8 mouse cellular contexts compared by ENCODE assay signal in the genomic region with DNA sequence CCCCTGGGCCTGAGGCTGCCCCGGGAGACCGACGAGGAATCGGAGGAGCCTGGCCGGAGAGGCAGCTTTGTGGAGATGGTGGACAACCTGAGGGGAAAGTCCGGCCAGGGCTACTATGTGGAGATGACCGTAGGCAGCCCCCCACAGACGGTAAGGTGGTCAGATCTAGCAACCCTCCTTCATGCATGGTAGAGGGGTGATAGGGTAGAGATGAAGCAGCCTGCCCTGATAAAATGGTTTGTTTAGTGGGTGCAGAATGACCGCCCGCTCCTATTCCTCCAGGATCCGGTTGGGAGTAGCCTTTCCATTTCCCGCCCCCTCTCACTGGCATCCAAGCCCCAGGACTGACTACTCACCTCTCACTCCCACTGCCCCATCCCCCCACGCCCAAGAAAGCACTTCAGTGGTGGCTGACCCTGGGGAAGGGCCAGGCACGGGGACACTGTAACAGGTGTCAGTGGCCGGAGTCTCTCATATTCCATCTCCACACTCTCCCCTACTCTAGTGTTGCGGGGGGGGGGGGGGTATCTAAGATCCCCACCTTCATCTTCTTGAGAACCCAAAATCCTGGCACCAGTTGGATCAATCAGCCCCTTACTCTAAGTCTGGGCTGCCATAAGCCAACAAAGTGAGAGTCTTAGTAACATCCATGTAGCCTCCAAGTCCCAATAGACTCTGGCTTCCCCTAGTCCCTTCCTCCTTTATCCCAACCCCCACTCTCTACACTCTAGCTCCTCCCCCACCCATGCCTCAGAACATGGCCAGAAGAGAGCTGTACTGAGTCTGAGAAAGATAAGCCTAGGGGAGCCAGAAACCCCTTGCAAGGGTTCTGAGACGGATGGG. TPM values are rescaled to one million over a fixed set of nuclear protein-coding genes. Genes with fewer than 3 reads are reported as not detected.
A peak's percentile ranks its signal among the peaks of the same experiment; 100 is the strongest.
DNase-seq lines count a peak whose midpoint lies in the region; ATAC-seq and TF ChIP-seq lines count a peak whose summit lies in the region.

No protein-coding gene starts in this region.

- H3K9me3 ChIP-seq in hindbrain, embryonic 14.5 days (ENCODE audit: control insufficient read depth, low read length): no peaks in the 10 kb centered on the region
- no peaks in the 10 kb centered on the region for H3K9me3 ChIP-seq in liver, embryonic 16.5 days (replicated peaks; ENCODE audit: control insufficient read depth, low read length)
- H3K9me3 ChIP-seq in neural tube, embryonic 15.5 days (replicated peaks): no peaks in the 10 kb centered on the region

- peak overlapping the region; percentile 88 for H3K4me3 ChIP-seq in liver, adult 2 months (ENCODE audit: insufficient read depth, low read depth, low read length)
- peak overlapping the region; percentile 84 for H3K4me3 ChIP-seq in embryonic fibroblast, embryonic 13.5 days (ENCODE audit: insufficient read depth, low read length)
- peak overlapping the region; percentile 69 for H3K4me3 ChIP-seq in hindbrain, embryonic 14.5 days (replicated peaks; ENCODE audit: low read length)
- H3K4me3 ChIP-seq in liver, embryonic 16.5 days (ENCODE audit: low read depth, low read length): peak overlapping the region; percentile 67
- H3K4me3 ChIP-seq in neural tube, embryonic 15.5 days (replicated peaks): peak overlapping the region; percentile 93

- H3K27ac ChIP-seq in liver, adult 2 months (replicated peaks; ENCODE audit: insufficient read depth, low read depth, low read length): peak overlapping the region; percentile 18; the same call in 1 of the 2 replicates
- no peak overlapping the region for H3K27ac ChIP-seq in embryonic fibroblast, embryonic 13.5 days (ENCODE audit: insufficient read depth, low read length)
- 0 out of 2 replicates have a peak overlapping the region, but pooled peaks have one; percentile 83 for H3K27ac ChIP-seq in hindbrain, embryonic 14.5 days
- no peak overlapping the region for H3K27ac ChIP-seq in liver, embryonic 16.5 days (ENCODE audit: low read length)
- H3K27ac ChIP-seq in neural tube, embryonic 15.5 days (replicated peaks): peak overlapping the region; percentile 82

- DNase-seq in liver, adult 2 months (ENCODE audit: extremely low read depth, low read depth, low spot score): no peak
- no peak for DNase-seq in liver
- no peak for DNase-seq in hindbrain, embryonic 14.5 days (ENCODE audit: low spot score)
- DNase-seq in left cerebral cortex, adult 9 months (ENCODE audit: low spot score in 2 of 2): no peak
- DNase-seq in frontal cortex, adult 2 months (ENCODE audit: extremely low spot score in 1 of 2, low spot score in 1 of 2): no peak

- peak overlapping the region; percentile 91 for H3K4me2 ChIP-seq in hindbrain, embryonic 14.5 days (replicated peaks)
- H3K4me2 ChIP-seq in liver, embryonic 16.5 days (ENCODE audit: low read depth, low read length): peak overlapping the region; percentile 60
- H3K4me2 ChIP-seq in neural tube, embryonic 15.5 days: peak overlapping the region; percentile 96

- 4% methylated on average over 17 of the region's 17 CpGs for WGBS in liver, adult 2 months
- WGBS in hindbrain, embryonic 14.5 days: 15% methylated on average over 17 of the region's 17 CpGs
- 23% methylated on average over 17 of the region's 17 CpGs for WGBS in liver, embryonic 16.5 days (ENCODE audit: insufficient replicate concordance)
- 16% methylated on average over 16 of the region's 17 CpGs for WGBS in neural tube, embryonic 15.5 days

- peaks cover 28% of the 10 kb centered on the region for H3K4me1 ChIP-seq in liver, adult 2 months (ENCODE audit: control insufficient read depth, insufficient read depth, low read length)
- H3K4me1 ChIP-seq in embryonic fibroblast, embryonic 13.5 days (ENCODE audit: control insufficient read depth, insufficient read depth, low read length): peaks cover 6% of the 10 kb centered on the region; the same call in 1 of the 2 replicates
- H3K4me1 ChIP-seq in hindbrain, embryonic 14.5 days (replicated peaks; ENCODE audit: control insufficient read depth, insufficient read depth, low read length): peaks cover 36% of the 10 kb centered on the region
- H3K4me1 ChIP-seq in liver, embryonic 16.5 days (ENCODE audit: control insufficient read depth, low read depth, low read length): peaks cover 5% of the 10 kb centered on the region
- peaks cover 45% of the 10 kb centered on the region for H3K4me1 ChIP-seq in neural tube, embryonic 15.5 days

- ATAC-seq in hindbrain, embryonic 14.5 days (ENCODE audit: low FRiP score): peak; percentile 1; the same call in 1 of the 2 replicates
- ATAC-seq in liver, embryonic 16.5 days (ENCODE audit: low read depth): peak; percentile 48
- peak; percentile 39; the same call in 1 of the 2 replicates for ATAC-seq in neural tube, embryonic 15.5 days (ENCODE audit: low FRiP score)

- peaks cover 26% of the 10 kb centered on the region; the same call in 1 of the 2 replicates for H3K79me2 ChIP-seq in liver, adult 2 months (ENCODE audit: control insufficient read depth, insufficient read depth, low read length)

- TF ChIP-seq CTCF in liver, adult 2 months (IDR thresholded peaks at IDR 0.05; ENCODE audit: low read depth, low read length): no peak
- no peak for TF ChIP-seq CTCF in embryonic fibroblast, embryonic 13.5 days (IDR thresholded peaks at IDR 0.05; ENCODE audit: borderline replicate concordance, insufficient read depth, low read length)

- no peak for TF ChIP-seq POLR2A in liver, adult 2 months (IDR thresholded peaks at IDR 0.05; ENCODE audit: extremely low read depth, insufficient read depth, low read length)
- TF ChIP-seq POLR2A in embryonic fibroblast, embryonic 13.5 days (IDR thresholded peaks at IDR 0.05; ENCODE audit: low read depth, low read length): no peak

- no peaks in the 10 kb centered on the region for H3K27me3 ChIP-seq in liver, adult 2 months (ENCODE audit: control insufficient read depth, insufficient read depth, low read length)
- H3K27me3 ChIP-seq in hindbrain, embryonic 14.5 days (ENCODE audit: control insufficient read depth, insufficient read depth, low read length): no peaks in the 10 kb centered on the region
- peaks cover 12% of the 10 kb centered on the region for H3K27me3 ChIP-seq in liver, embryonic 16.5 days (ENCODE audit: control insufficient read depth, insufficient read depth, low read depth, low read length)
- no peaks in the 10 kb centered on the region for H3K27me3 ChIP-seq in neural tube, embryonic 15.5 days (replicated peaks)

- peak overlapping the region; percentile 89 for H3K9ac ChIP-seq in liver, adult 2 months (ENCODE audit: low read depth, low read length)
- H3K9ac ChIP-seq in hindbrain, embryonic 14.5 days: peak overlapping the region; percentile 91
- peak overlapping the region; percentile 68 for H3K9ac ChIP-seq in liver, embryonic 16.5 days (ENCODE audit: low read depth, low read length)
- H3K9ac ChIP-seq in neural tube, embryonic 15.5 days (replicated peaks): peak overlapping the region; percentile 97

- H3K36me3 ChIP-seq in liver, adult 2 months (ENCODE audit: control insufficient read depth, insufficient read depth, low read length): no peaks in the 10 kb centered on the region
- no peaks in the 10 kb centered on the region for H3K36me3 ChIP-seq in hindbrain, embryonic 14.5 days (replicated peaks; ENCODE audit: control insufficient read depth, insufficient read depth)
- no peaks in the 10 kb centered on the region for H3K36me3 ChIP-seq in liver, embryonic 16.5 days (ENCODE audit: control insufficient read depth, insufficient read depth)
- 0 out of 2 replicates have a peak, but pooled peaks cover 2% of the 10 kb centered on the region for H3K36me3 ChIP-seq in neural tube, embryonic 15.5 days

RNA-seq across cellular contexts. Expression of gene Bace1, which starts 1.0 kb away (rescaled TPM):
- 7.6 and 9.9 TPM in 2 replicates for total RNA-seq in liver, adult 2 months (2014; rRNA removed)
- 23.0 and 24.1 TPM in 2 replicates for polyA plus RNA-seq in liver, adult 2 months (2012; rRNA removed)
- polyA plus RNA-seq in embryonic fibroblast, embryonic 13.5 days (2011; ENCODE audit: insufficient read length, low read depth, missing spikeins): 59.9 and 60.0 TPM in 2 replicates
- polyA plus RNA-seq in hindbrain, embryonic 14.5 days (2014; fragmentation: Nextera tagmentation; extraction: Ambion mirVana): 46.0 and 50.3 TPM in 2 replicates
- 7.4 and 9.3 TPM in 2 replicates for polyA plus RNA-seq in liver, embryonic 16.5 days (2015; fragmentation: Nextera tagmentation; extraction: Ambion mirVana)
- 43.3 and 49.3 TPM in 2 replicates for polyA plus RNA-seq in neural tube, embryonic 15.5 days (2015; fragmentation: Nextera tagmentation; extraction: Ambion mirVana)
- 52.5 and 53.3 TPM in 2 replicates for polyA plus RNA-seq in frontal cortex, adult 2 months (2012; rRNA removed)

RNA-seq across cellular contexts. Expression of gene Cep164, which starts 10.9 kb away (rescaled TPM):
- 4.1 and 5.0 TPM in 2 replicates for total RNA-seq in liver, adult 2 months (2014; rRNA removed)
- 7.1 and 8.3 TPM in 2 replicates for polyA plus RNA-seq in liver, adult 2 months (2012; rRNA removed)
- polyA plus RNA-seq in embryonic fibroblast, embryonic 13.5 days (2011; ENCODE audit: insufficient read length, low read depth, missing spikeins): 23.2 and 29.1 TPM in 2 replicates
- 8.9 and 11.5 TPM in 2 replicates for polyA plus RNA-seq in hindbrain, embryonic 14.5 days (2014; fragmentation: Nextera tagmentation; extraction: Ambion mirVana)
- polyA plus RNA-seq in liver, embryonic 16.5 days (2015; fragmentation: Nextera tagmentation; extraction: Ambion mirVana): 5.3 and 5.4 TPM in 2 replicates
- polyA plus RNA-seq in neural tube, embryonic 15.5 days (2015; fragmentation: Nextera tagmentation; extraction: Ambion mirVana): 12.9 and 16.3 TPM in 2 replicates
- polyA plus RNA-seq in frontal cortex, adult 2 months (2012; rRNA removed): 26.1 and 26.5 TPM in 2 replicates

Comparison
In these comparisons a context has a peak if more than half of its experiments do, and no peak if none do; other contexts are left out.
1. H3K27ac ChIP-seq: peak in liver, adult 2 months (single experiment), hindbrain, embryonic 14.5 days (single experiment) and neural tube, embryonic 15.5 days (single experiment); none in embryonic fibroblast, embryonic 13.5 days (single experiment) and liver, embryonic 16.5 days (single experiment).
2. Peak in every context shown above with its lines, with median percentiles within 50 percentile points of each other: H3K4me3 ChIP-seq, H3K9ac ChIP-seq, ATAC-seq and H3K4me2 ChIP-seq.